Mouse (Mus musculus) myocyte (in vitro differentiated cells): ENCODE results near the gene Arid1a.

ENCODE experiments used
- CEBPB ChIP-seq: IDR thresholded peaks from 2 replicates; pipeline ENCODE4 v1.6.1; 2011; ENCODE audit warnings: mild to moderate bottlenecking, moderate library complexity; ENCODE audit not compliant: poor library complexity, insufficient read depth, severe bottlenecking
- E2F4 ChIP-seq: IDR thresholded peaks from one replicate; pipeline ENCODE4 v1.6.1; 2011; ENCODE audit warnings: mild to moderate bottlenecking, control low read depth, moderate library complexity; ENCODE audit not compliant: insufficient read depth
- MAX ChIP-seq: IDR thresholded peaks from one replicate; pipeline ENCODE4 v1.6.1; 2011; ENCODE audit warnings: low read depth, mild to moderate bottlenecking, control low read depth
- MYOD1 ChIP-seq, 3 experiments: IDR thresholded peaks; one replicate each; pipeline ENCODE4 v1.6.1; 2011; ENCODE audit warnings: control low read depth in 2 of 3, low read depth in 2 of 3, mild to moderate bottlenecking in 2 of 3, moderate library complexity in 1 of 3; ENCODE audit not compliant: insufficient read length in 2 of 3, control insufficient read depth in 1 of 3
- MYOG ChIP-seq, 3 experiments: IDR thresholded peaks; one replicate each; pipeline ENCODE4 v1.6.1; 2011; ENCODE audit warnings: control low read depth in 2 of 3, low read depth in 2 of 3, mild to moderate bottlenecking in 2 of 3; ENCODE audit not compliant: insufficient read length in 2 of 3, control insufficient read depth in 1 of 3, insufficient read depth in 1 of 3
- POLR2A ChIP-seq: IDR thresholded peaks from one replicate; pipeline ENCODE4 v1.6.1; 2011; ENCODE audit warnings: low read depth, mild to moderate bottlenecking, control low read depth, moderate library complexity; ENCODE audit not compliant: insufficient read length
- POLR2AphosphoS2 ChIP-seq: IDR thresholded peaks from one replicate; pipeline ENCODE4 v1.6.1; 2011; ENCODE audit warnings: low read depth, control low read depth; ENCODE audit not compliant: insufficient read length
- REST ChIP-seq: IDR thresholded peaks from one replicate; pipeline ENCODE4 v1.6.1; 2011; ENCODE audit warnings: mild to moderate bottlenecking, control low read depth, moderate library complexity; ENCODE audit not compliant: insufficient read depth, insufficient read length
- SRF ChIP-seq: IDR thresholded peaks from one replicate; pipeline ENCODE4 v1.6.1; 2011; ENCODE audit warnings: low read depth; ENCODE audit not compliant: control insufficient read depth, insufficient read length
- TCF12 ChIP-seq: IDR thresholded peaks from one replicate; pipeline ENCODE4 v1.6.1; 2011; ENCODE audit warnings: mild to moderate bottlenecking, control low read depth; ENCODE audit not compliant: poor library complexity, insufficient read depth, severe bottlenecking
- TCF3 ChIP-seq: IDR thresholded peaks from one replicate; pipeline ENCODE4 v1.6.1; 2011; ENCODE audit warnings: low read depth, control low read depth; ENCODE audit not compliant: insufficient read length
- USF1 ChIP-seq: IDR thresholded peaks from one replicate; pipeline ENCODE4 v1.6.1; 2011; ENCODE audit warnings: low read depth, mild to moderate bottlenecking, control low read depth, moderate library complexity

DNA sequence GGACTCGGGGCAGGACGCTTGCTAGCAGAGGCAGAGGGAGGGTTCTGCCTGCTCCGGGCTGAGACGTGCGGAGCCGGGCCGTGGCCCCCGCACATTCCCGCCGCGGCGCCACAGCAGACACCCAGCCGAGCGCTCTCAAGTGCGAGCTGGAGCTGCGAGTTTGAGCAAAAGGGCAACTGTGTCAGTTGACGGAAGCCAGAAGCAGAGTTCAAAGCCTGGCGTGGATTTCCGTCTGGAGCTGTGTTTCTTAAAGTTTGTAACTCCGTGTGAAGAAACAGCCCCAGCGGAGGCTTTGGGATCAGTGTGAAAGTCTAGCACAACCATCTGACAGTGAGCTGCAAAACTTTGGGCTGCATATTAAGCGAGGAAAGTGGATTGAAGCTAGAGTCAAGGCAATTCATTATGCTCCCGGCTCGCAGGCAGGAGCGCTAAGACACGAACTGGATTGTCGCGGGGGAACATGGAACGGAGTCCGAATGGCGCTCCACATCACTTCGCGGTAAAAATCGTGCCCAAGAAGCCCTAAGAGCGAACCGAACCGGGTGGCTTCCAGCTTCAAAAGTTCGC lies 783 bp upstream of the Arid1a start:
- TF ChIP-seq CEBPB: no peak
- no peak for TF ChIP-seq MAX
- TF ChIP-seq USF1: no peak
- TF ChIP-seq TCF3: no peak
- TF ChIP-seq POLR2A: peak; percentile 83
- no peak for TF ChIP-seq TCF12
- TF ChIP-seq MYOD1 (IDR thresholded peaks at IDR 0.05; ENCODE audit: control insufficient read depth in 1 of 3, insufficient read length in 2 of 3, low read depth in 2 of 3): no peak
- TF ChIP-seq E2F4: no peak
- TF ChIP-seq MYOG (IDR thresholded peaks at IDR 0.05; ENCODE audit: control insufficient read depth in 1 of 3, insufficient read depth in 1 of 3, insufficient read length in 2 of 3, low read depth in 2 of 3): peak in 1 of 3 experiments; percentile 42
- TF ChIP-seq POLR2AphosphoS2: peak; percentile 75
- TF ChIP-seq REST: no peak
- no peak for TF ChIP-seq SRF
